Mouse (Mus musculus): ENCODE data around the gene Gm7029. TPM values are rescaled to one million over a fixed set of nuclear protein-coding genes. Genes with fewer than 3 reads are reported as not detected.
"Not testable (repeated sequence)": the region's sequence is repeated elsewhere in the genome, so short reads cannot be mapped to it uniquely, and the experiment has no call there.

The Gm7029 gene
- not detected in 2 replicates for polyA plus RNA-seq (2015; fragmentation: Nextera tagmentation; extraction: Ambion mirVana)

DNA sequence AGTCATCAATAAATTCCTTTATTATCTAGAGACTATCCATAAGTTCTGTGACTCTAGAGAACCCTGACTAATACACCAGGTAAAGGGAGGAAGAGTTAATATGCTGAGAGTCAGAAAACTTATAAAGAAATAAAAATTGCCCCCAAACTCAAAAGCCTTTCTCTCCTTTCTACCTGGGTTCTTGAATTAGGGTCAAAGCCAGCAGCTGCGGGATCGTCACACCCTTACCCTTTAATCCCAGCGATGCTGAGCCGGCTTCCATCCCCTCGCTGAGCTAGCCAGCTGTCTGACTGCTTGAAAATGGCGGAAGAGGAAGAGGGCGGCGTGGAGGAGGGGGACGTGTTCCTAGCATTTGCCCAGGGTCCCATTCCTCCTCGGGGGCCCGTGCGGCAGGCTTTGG is at the start of gene Gm7029:
Gene Gm7029, plus strand, starts transcription at position 301 of the 400 bp plus-strand sequence.
- not testable (repeated sequence) for H3K27ac ChIP-seq (replicated peaks); H3K9ac ChIP-seq; H3K4me3 ChIP-seq (replicated peaks); H3K4me2 ChIP-seq; ATAC-seq (ENCODE audit: insufficient read depth); H3K27me3 ChIP-seq; H3K4me1 ChIP-seq (replicated peaks); H3K9me3 ChIP-seq (replicated peaks)
- peaks cover 44% of the 10 kb centered on the region for H3K36me3 ChIP-seq (replicated peaks)
- WGBS (ENCODE audit: insufficient replicate concordance): 82% methylated on average over 7 of the region's 12 CpGs

DNA sequence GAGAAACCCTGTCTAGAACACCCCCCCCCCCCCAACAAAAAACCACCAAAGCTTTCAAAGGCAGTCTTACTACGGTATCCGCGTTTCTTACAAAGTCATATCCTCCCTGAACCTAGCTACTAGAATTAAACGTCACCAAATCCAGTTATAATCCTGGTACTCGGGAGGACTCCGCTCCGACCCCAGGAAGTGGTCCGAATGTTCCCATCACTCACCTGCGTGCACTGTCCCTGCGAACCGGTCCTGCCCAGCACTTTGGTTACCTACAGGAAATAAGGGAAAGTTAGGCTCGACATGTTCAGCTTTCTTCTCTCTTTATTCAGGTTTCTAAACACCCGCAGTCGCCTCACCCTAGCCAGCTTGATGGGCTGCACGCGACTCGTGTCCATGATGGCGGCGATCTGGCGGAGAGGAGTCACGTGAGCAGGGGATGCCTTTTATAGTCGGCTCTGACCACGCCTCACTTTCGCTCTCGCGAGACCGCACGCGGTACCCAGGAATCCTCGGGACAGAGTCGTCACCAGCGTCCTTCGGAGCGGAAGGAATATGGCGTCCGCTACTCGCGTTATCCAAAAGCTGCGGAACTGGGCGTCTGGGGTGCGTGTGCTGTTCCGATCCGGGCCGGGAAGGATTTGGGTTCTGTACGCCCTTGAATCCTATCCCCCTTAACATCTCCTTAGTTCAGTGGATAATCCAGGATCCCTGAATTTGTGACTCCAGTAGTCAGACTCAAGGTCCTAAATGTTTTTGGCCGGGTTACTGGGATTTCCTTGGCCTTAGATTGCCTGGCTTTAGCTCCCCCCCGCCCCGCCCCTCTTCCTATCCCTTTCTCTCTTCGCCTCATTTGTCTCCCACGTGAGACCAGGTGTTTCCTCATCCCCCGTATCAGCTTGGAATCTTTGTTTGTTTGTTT is 49.3 kb upstream of the Gm7029 start, which contains the start of the genes Rps28 and Ndufa7:
Gene Rps28, minus strand, starts transcription at position 479 of the 913 bp plus-strand sequence.
Gene Ndufa7, plus strand, starts transcription at position 489 of the 913 bp plus-strand sequence.
- peak within 1 kb of the TSS; percentile 66 for H3K4me3 ChIP-seq (replicated peaks)
- WGBS (ENCODE audit: insufficient replicate concordance): under 1% methylated on average over 51 of the region's 51 CpGs
- peak within 1 kb of the TSS; percentile 64 for H3K9ac ChIP-seq
- peak within 1 kb of the TSS; percentile 68 for H3K4me2 ChIP-seq
- H3K27ac ChIP-seq (replicated peaks): peak within 1 kb of the TSS; percentile 76
- ATAC-seq (ENCODE audit: insufficient read depth): peak; percentile 87
- H3K27me3 ChIP-seq: no peaks in the 10 kb centered on the region
- H3K36me3 ChIP-seq (replicated peaks): peaks cover 54% of the 10 kb centered on the region
- peaks cover 55% of the 10 kb centered on the region for H3K4me1 ChIP-seq (replicated peaks)
- no peaks in the 10 kb centered on the region for H3K9me3 ChIP-seq (replicated peaks)

GRCm38 (mm10) chr17:33824997-33825330 is 48.7 kb upstream of the Gm7029 start:
- Histone ChIP-seq H3K36me3 (replicated peaks) (peaks cover 54% of the 10 kb centered on the region), H3K4me1 (replicated peaks) (peaks cover 50% of the 10 kb centered on the region), H3K4me2 (peak overlapping the region; percentile 68), H3K9ac (peak overlapping the region; percentile 64), H3K4me3 (replicated peaks) (peak overlapping the region; percentile 66), H3K27ac (replicated peaks) (peak overlapping the region; percentile 76)
- 3% methylated on average over 6 of the region's 6 CpGs for WGBS (ENCODE audit: insufficient replicate concordance)
- H3K9me3 ChIP-seq (replicated peaks); ATAC-seq (ENCODE audit: insufficient read depth); H3K27me3 ChIP-seq: not testable (repeated sequence)

GRCm38 (mm10) chr17:33825462-33825861 is 48.2 kb upstream of the Gm7029 start:
- 72% methylated on average over 8 of the region's 8 CpGs for WGBS (ENCODE audit: insufficient replicate concordance)
- peak overlapping the region; percentile 76; the same call in 1 of the 2 replicates for H3K27ac ChIP-seq (replicated peaks)
- H3K4me1 ChIP-seq (replicated peaks): peaks cover 50% of the 10 kb centered on the region
- peaks cover 54% of the 10 kb centered on the region for H3K36me3 ChIP-seq (replicated peaks)
- peak overlapping the region; percentile 64 for H3K9ac ChIP-seq
- ATAC-seq (ENCODE audit: insufficient read depth): no peak
- H3K9me3 ChIP-seq (replicated peaks): no peaks in the 10 kb centered on the region
- H3K4me3 ChIP-seq (replicated peaks): peak overlapping the region; percentile 66
- peak overlapping the region; percentile 68 for H3K4me2 ChIP-seq
- no peaks in the 10 kb centered on the region for H3K27me3 ChIP-seq

GRCm38 (mm10) chr17:33826850-33827249 is 46.8 kb upstream of the Gm7029 start:
- peaks cover 53% of the 10 kb centered on the region for H3K36me3 ChIP-seq (replicated peaks)
- H3K27ac ChIP-seq (replicated peaks): no peak overlapping the region
- 0% methylated on average over 3 of the region's 3 CpGs for WGBS (ENCODE audit: insufficient replicate concordance)
- ATAC-seq (ENCODE audit: insufficient read depth): no peak
- H3K9ac ChIP-seq: no peak overlapping the region
- H3K27me3 ChIP-seq: no peaks in the 10 kb centered on the region
- no peak overlapping the region for H3K4me3 ChIP-seq (replicated peaks)
- no peaks in the 10 kb centered on the region for H3K9me3 ChIP-seq (replicated peaks)
- H3K4me2 ChIP-seq: no peak overlapping the region
- H3K4me1 ChIP-seq (replicated peaks): peaks cover 45% of the 10 kb centered on the region

GRCm38 (mm10) chr17:33828892-33829291 is 44.7 kb upstream of the Gm7029 start:
- 68% methylated on average over 2 of the region's 2 CpGs for WGBS (ENCODE audit: insufficient replicate concordance)
- Histone ChIP-seq H3K4me2 (no peak overlapping the region), H3K9ac (no peak overlapping the region), H3K36me3 (replicated peaks) (peaks cover 57% of the 10 kb centered on the region), H3K27ac (replicated peaks) (peak overlapping the region; percentile 46), H3K9me3 (replicated peaks) (no peaks in the 10 kb centered on the region), H3K4me1 (replicated peaks) (peaks cover 26% of the 10 kb centered on the region), H3K4me3 (replicated peaks) (no peak overlapping the region), H3K27me3 (no peaks in the 10 kb centered on the region)
- ATAC-seq (ENCODE audit: insufficient read depth): no peak

DNA sequence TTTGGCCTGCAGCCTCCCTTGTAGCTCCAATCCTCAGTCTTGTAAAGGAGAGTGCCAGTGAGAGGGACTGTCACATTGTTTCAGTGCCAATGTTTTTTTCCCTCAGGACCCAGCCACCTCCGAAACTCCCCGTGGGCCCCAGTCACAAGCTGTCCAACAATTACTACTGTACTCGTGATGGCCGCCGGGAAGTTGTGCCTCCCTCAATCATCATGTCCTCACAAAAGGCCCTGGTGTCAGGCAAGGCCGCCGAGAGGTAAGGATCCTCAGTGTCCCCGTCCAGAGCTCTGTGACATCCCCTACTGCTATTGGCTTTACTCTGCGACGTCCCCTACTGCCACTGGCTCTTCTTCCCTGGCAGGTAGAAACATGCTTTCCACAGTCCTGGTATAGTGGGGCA is 44.1 kb upstream of the Gm7029 start:
- peaks cover 63% of the 10 kb centered on the region for H3K36me3 ChIP-seq (replicated peaks)
- no peak overlapping the region for H3K9ac ChIP-seq
- H3K4me1 ChIP-seq (replicated peaks): peaks cover 26% of the 10 kb centered on the region
- H3K9me3 ChIP-seq (replicated peaks): no peaks in the 10 kb centered on the region
- H3K27me3 ChIP-seq: no peaks in the 10 kb centered on the region
- 80% methylated on average over 10 of the region's 10 CpGs for WGBS (ENCODE audit: insufficient replicate concordance)
- no peak overlapping the region for H3K4me3 ChIP-seq (replicated peaks)
- ATAC-seq (ENCODE audit: insufficient read depth): no peak
- H3K27ac ChIP-seq (replicated peaks): peak overlapping the region; percentile 46
- H3K4me2 ChIP-seq: no peak overlapping the region

GRCm38 (mm10) chr17:33842966-33843795 is 30.5 kb upstream of the Gm7029 start, which contains the start of gene Cd320:
TSS of gene Cd320 (plus strand) at chr17:33843091.
- no peaks in the 10 kb centered on the region for H3K27me3 ChIP-seq
- WGBS (ENCODE audit: insufficient replicate concordance): under 1% methylated on average over 45 of the region's 45 CpGs
- H3K9me3 ChIP-seq (replicated peaks): no peaks in the 10 kb centered on the region
- H3K27ac ChIP-seq (replicated peaks): peak within 1 kb of the TSS; percentile 42; the same call in 1 of the 2 replicates
- peak; percentile 83 for ATAC-seq (ENCODE audit: insufficient read depth)
- peaks cover 34% of the 10 kb centered on the region for H3K4me1 ChIP-seq (replicated peaks)
- peak within 1 kb of the TSS; percentile 66 for H3K9ac ChIP-seq
- peaks cover 10% of the 10 kb centered on the region for H3K36me3 ChIP-seq (replicated peaks)
- peak within 1 kb of the TSS; percentile 92 for H3K4me2 ChIP-seq
- peak within 1 kb of the TSS; percentile 85 for H3K4me3 ChIP-seq (replicated peaks)

DNA sequence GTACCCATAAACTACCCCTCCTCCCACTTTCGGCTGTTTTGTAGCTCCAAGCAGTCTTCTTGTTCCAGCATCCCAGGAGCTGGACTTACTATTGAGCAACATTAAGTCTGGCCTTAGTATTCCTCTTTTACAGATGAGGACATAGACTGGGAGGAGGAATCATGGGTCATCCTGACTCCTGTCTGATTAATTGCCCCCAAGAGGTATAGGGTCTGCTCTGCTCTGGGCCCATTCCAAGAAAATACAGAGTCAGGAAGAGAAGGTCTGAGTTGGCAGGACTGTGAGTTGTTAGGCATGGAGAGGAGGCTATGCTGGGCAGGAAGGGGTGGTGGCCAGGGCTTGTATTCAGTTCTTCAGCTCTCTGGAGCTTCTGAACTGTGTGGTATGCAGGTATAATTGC is 29.4 kb upstream of the Gm7029 start:
- peaks cover 34% of the 10 kb centered on the region for H3K4me1 ChIP-seq (replicated peaks)
- 35% methylated on average over 1 of the region's 1 CpGs for WGBS (ENCODE audit: insufficient replicate concordance)
- no peaks in the 10 kb centered on the region for H3K27me3 ChIP-seq
- H3K4me2 ChIP-seq: peak overlapping the region; percentile 92
- H3K9ac ChIP-seq: no peak overlapping the region
- ATAC-seq (ENCODE audit: insufficient read depth): no peak
- H3K9me3 ChIP-seq (replicated peaks): no peaks in the 10 kb centered on the region
- H3K4me3 ChIP-seq (replicated peaks): peak overlapping the region; percentile 85; the same call in 1 of the 2 replicates
- H3K36me3 ChIP-seq (replicated peaks): no peaks in the 10 kb centered on the region; the same call in 1 of the 2 replicates
- no peak overlapping the region for H3K27ac ChIP-seq (replicated peaks)

DNA sequence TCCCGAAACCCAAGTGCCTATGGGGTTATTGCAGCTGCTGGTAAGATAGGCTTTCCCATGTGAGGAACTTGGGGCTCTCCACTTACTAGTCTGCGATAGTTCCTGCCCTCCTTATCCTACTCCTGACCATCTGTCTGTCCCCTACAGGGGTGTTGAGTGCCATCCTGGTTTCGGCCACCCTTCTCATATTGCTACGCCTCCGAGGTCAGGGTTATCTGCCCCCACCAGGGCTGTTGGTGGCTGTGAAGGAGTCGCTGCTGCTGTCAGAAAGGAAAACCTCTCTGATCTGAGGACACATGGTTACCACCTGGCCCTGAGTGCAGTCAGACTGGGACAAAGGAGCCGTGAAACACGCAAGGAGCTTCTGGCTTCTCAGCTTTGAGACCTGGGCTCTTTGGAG is 25.5 kb upstream of the Gm7029 start:
- Histone ChIP-seq H3K4me3 (replicated peaks) (no peak overlapping the region), H3K9ac (no peak overlapping the region), H3K27me3 (no peaks in the 10 kb centered on the region), H3K27ac (replicated peaks) (no peak overlapping the region), H3K9me3 (replicated peaks) (no peaks in the 10 kb centered on the region), H3K4me2 (no peak overlapping the region), H3K36me3 (replicated peaks) (0 out of 2 replicates have a peak, but pooled peaks cover 3% of the 10 kb centered on the region), H3K4me1 (replicated peaks) (peaks cover 23% of the 10 kb centered on the region)
- no peak for ATAC-seq (ENCODE audit: insufficient read depth)
- 60% methylated on average over 8 of the region's 8 CpGs for WGBS (ENCODE audit: insufficient replicate concordance)
